Mouse (Mus musculus) stomach, embryonic 16.5 days (tissue): ENCODE data around the gene Pbx2. TPM values are rescaled to one million over a fixed set of nuclear protein-coding genes. Genes with fewer than 3 reads are reported as not detected.

Experiments used
- ATAC-seq: fragments of 200-750 bp; cut with Nextera tagmentation; 2 replicates; pipeline ENCODE4 v1.8.0; 2017; ENCODE audit warnings: moderate number of reproducible peaks, moderate TSS enrichment; ENCODE audit not compliant: insufficient read depth, low FRiP score
- H3K27ac ChIP-seq: fragments of 300-500 bp; sonication (generic); 2 replicates; pipeline ENCODE4 v1.5.1; 2014; ENCODE audit warnings: low read length
- H3K27me3 ChIP-seq: fragments of 300-500 bp; sonication (generic); 2 replicates; pipeline ENCODE4 v1.6.1; 2014; ENCODE audit warnings: low read length, control low read depth, mixed read lengths; ENCODE audit not compliant: control insufficient read depth, insufficient read depth
- H3K36me3 ChIP-seq: fragments of 300-500 bp; sonication (generic); 2 replicates; pipeline ENCODE4 v1.6.1; 2014; ENCODE audit warnings: low read length; ENCODE audit not compliant: control insufficient read depth, insufficient read depth
- H3K4me1 ChIP-seq: fragments of 300-500 bp; sonication (generic); 2 replicates; pipeline ENCODE4 v1.6.1; 2014; ENCODE audit warnings: low read length, control low read depth, mixed read lengths; ENCODE audit not compliant: control insufficient read depth, insufficient read depth
- H3K4me2 ChIP-seq: fragments of 300-500 bp; sonication (generic); 2 replicates; pipeline ENCODE4 v1.6.1; 2014; ENCODE audit warnings: low read depth, low read length, mixed read lengths
- H3K4me3 ChIP-seq: fragments of 300-500 bp; sonication (generic); replicated peaks from 2 replicates; pipeline ENCODE4 v1.5.1; 2014; ENCODE audit warnings: mild to moderate bottlenecking, low read length
- H3K9ac ChIP-seq: fragments of 300-500 bp; sonication (generic); 2 replicates; pipeline ENCODE4 v1.6.1; 2014; ENCODE audit warnings: low read length
- H3K9me3 ChIP-seq: fragments of 300-500 bp; sonication (generic); replicated peaks from 2 replicates; pipeline ENCODE4 v1.6.1; 2016; ENCODE audit warnings: low read length, control low read depth; ENCODE audit not compliant: control insufficient read depth
- WGBS: fragments of 180-500 bp; shearing (Covaris S2); extraction: QIAGEN DNeasy Blood & Tissue Kit; methylation state at CpG from one replicate; pipeline ENCODE4 v1.1.7; 2014; 5-methylcytosine and 5-hydroxymethylcytosine counted together
- polyA plus RNA-seq: library from polyadenylated mRNA; unstranded; fragments of >200 nt; fragmentation: Nextera tagmentation; extraction: Ambion mirVana; gene quantifications from 2 replicates; pipeline ENCODE4 v1.2.1, GENCODE M21; 2015

Gene Pbx2
- polyA plus RNA-seq, 1 experiment from 2014 or later = 6.8 TPM

DNA sequence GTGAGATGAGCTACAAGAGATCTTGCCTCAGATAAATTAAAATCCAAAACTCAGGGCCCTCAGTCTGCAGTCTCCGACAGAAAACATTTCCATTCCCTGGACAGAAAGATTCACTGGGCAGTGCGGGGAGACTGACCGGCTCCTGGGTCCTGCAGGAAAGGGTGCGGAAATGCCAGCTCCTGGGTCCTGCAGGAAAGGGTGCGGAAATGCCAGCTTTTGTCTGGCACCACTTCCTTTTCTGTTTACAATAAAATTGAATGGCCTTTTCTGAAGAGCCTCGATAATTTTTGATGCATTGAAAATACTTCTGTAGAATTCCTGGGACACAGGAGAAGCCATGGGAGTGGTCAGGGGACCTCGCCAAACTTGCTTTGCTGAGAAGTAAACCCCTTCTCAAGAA is 31.9 kb upstream of the Pbx2 start:
- Histone ChIP-seq H3K36me3 (no peaks in the 10 kb centered on the region), H3K27me3 (no peaks in the 10 kb centered on the region), H3K9ac (no peak overlapping the region), H3K27ac (no peak overlapping the region), H3K9me3 (no peaks in the 10 kb centered on the region), H3K4me1 (peaks cover 3% of the 10 kb centered on the region), H3K4me3 (no peak overlapping the region), H3K4me2 (no peak overlapping the region)
- no peak for ATAC-seq
- WGBS = 72% methylated on average over 7 of the region's 7 CpGs

- Histone ChIP-seq H3K36me3 (no peaks in the 10 kb centered on the region), H3K4me2 (no peak overlapping the region), H3K9me3 (no peaks in the 10 kb centered on the region), H3K27me3 (no peaks in the 10 kb centered on the region), H3K27ac (no peak overlapping the region), H3K4me1 (peaks cover 10% of the 10 kb centered on the region), H3K9ac (no peak overlapping the region), H3K4me3 (no peak overlapping the region)
- WGBS = 24% methylated on average over 15 of the region's 15 CpGs
- 0 out of 2 replicates have a peak, but pooled peaks have one; percentile 41 for ATAC-seq
These were observed 31.2 kb upstream of the Pbx2 start for GRCm38 (mm10) chr17:34559895-34560294.

DNA sequence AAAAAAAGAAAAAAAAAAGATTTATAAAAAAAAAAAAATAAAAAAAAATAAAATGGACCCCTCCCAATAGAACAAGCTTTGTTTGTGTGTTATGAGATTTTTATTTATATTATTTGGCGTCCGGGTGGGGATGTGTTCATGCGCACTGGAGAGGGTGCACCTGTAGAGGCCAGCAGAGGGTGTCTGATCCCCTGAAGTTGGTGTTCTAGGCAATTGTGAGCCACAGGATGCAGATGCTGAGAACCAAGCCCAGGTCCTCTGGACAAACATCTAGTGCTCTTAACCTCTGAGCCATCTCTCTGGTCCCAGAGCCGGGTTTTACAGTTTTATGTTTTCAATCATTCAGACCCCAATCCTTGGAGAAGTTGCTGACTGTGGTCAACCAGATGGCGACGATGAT is 30.6 kb upstream of the Pbx2 start:
- no peaks in the 10 kb centered on the region for H3K9me3 ChIP-seq
- H3K36me3 ChIP-seq = no peaks in the 10 kb centered on the region
- peaks cover 10% of the 10 kb centered on the region for H3K4me1 ChIP-seq
- no peak overlapping the region for H3K4me3 ChIP-seq
- no peak overlapping the region for H3K9ac ChIP-seq
- WGBS = 86% methylated on average over 6 of the region's 6 CpGs
- no peak overlapping the region for H3K27ac ChIP-seq
- no peak overlapping the region for H3K4me2 ChIP-seq
- ATAC-seq = no peak
- no peaks in the 10 kb centered on the region for H3K27me3 ChIP-seq

GRCm38 (mm10) chr17:34561200-34561599 is 29.9 kb upstream of the Pbx2 start:
- Histone ChIP-seq H3K27me3 (no peaks in the 10 kb centered on the region), H3K27ac (peak overlapping the region; percentile 25; the same call in 1 of the 2 replicates), H3K4me2 (no peak overlapping the region), H3K36me3 (no peaks in the 10 kb centered on the region), H3K9me3 (no peaks in the 10 kb centered on the region), H3K9ac (no peak overlapping the region), H3K4me1 (peaks cover 10% of the 10 kb centered on the region), H3K4me3 (no peak overlapping the region)
- ATAC-seq = no peak
- WGBS = 50% methylated on average over 7 of the region's 8 CpGs

DNA sequence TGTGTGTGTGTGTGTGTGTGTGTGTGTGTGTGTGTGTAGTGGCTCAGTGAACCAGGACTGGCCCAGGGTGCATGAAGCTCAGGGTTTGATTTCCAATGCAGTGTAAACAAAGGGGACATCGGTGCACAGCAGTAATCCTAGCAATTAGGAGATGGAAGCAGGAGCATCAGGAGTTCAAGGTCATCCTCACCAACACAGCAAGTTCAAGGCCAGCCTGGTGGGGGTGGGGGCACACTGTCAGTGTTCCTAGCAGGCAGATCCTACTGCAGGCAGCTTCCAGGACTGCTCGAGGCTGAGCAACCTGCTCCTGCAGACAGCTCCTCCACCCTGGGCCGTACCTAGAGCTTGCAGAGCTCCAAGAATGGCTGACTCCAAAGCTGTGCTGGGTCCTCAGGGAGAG is 28.5 kb upstream of the Pbx2 start:
- Histone ChIP-seq H3K27me3 (no peaks in the 10 kb centered on the region), H3K9ac (no peak overlapping the region), H3K36me3 (no peaks in the 10 kb centered on the region), H3K4me2 (no peak overlapping the region), H3K9me3 (no peaks in the 10 kb centered on the region), H3K4me1 (peaks cover 10% of the 10 kb centered on the region), H3K27ac (no peak overlapping the region), H3K4me3 (no peak overlapping the region)
- 41% methylated on average over 3 of the region's 3 CpGs for WGBS
- ATAC-seq = no peak

GRCm38 (mm10) chr17:34563354-34563753 is 27.7 kb upstream of the Pbx2 start:
- Histone ChIP-seq H3K9me3 (no peaks in the 10 kb centered on the region), H3K9ac (no peak overlapping the region), H3K36me3 (no peaks in the 10 kb centered on the region), H3K4me2 (no peak overlapping the region), H3K27ac (no peak overlapping the region), H3K27me3 (no peaks in the 10 kb centered on the region), H3K4me3 (no peak overlapping the region), H3K4me1 (peaks cover 10% of the 10 kb centered on the region)
- WGBS = 70% methylated on average over 11 of the region's 11 CpGs
- no peak for ATAC-seq

DNA sequence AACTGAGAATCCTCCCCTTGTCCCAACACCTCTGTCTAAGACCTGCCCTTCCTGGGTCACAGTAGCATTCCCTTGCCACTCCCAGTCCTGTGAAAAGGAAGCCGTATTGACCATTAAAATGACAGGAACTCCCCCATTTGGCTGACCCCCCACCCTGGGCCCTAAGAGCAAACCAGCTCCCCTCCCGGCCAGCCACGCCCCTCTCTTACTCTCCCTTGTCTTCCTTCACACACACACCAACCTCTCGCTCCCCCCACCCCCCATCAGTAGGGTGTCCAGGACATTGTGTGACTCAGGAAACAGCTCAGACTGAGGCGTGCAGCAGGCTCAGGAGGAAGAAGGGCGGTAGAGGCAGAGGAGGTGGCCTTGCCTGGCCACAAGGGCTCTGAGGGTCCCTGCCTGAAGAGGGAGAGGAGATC is 27.1 kb upstream of the Pbx2 start, which contains the start of gene Notch4:
TSS of gene Notch4 (plus strand) at position 266 of the 419 bp plus-strand sequence.
- H3K36me3 ChIP-seq = no peaks in the 10 kb centered on the region
- peak within 1 kb of the TSS; percentile 14 for H3K4me3 ChIP-seq
- H3K9ac ChIP-seq = peak within 1 kb of the TSS; percentile 46
- WGBS = 6% methylated on average over 6 of the region's 6 CpGs
- H3K4me2 ChIP-seq = peak within 1 kb of the TSS; percentile 22
- H3K9me3 ChIP-seq = no peaks in the 10 kb centered on the region
- peak; percentile 79; the same call in 1 of the 2 replicates for ATAC-seq
- peaks cover 10% of the 10 kb centered on the region for H3K4me1 ChIP-seq
- peak within 1 kb of the TSS; percentile 71 for H3K27ac ChIP-seq
- no peaks in the 10 kb centered on the region for H3K27me3 ChIP-seq

DNA sequence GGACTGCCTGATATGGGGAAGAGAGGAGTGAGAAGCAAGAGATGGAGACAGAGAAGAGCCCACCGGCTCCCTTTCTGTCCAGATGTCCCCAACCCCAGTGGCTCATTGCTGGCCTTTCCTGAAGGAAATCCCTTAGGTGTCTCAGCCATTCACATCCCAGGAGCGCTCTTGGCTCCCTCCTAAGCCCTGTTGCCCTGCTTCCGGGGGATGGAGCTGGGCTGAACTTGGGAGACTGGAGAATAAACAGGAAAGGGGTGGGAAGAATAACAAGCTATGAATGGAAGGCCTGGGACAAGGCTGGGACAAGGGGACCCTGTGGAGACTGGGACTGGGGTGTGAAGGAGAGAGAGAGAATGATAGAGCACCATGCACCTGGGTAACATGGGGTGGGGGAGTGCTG is 26.3 kb upstream of the Pbx2 start:
- Histone ChIP-seq H3K27me3 (no peaks in the 10 kb centered on the region), H3K27ac (peak overlapping the region; percentile 71), H3K4me3 (peak overlapping the region; percentile 14), H3K9ac (peak overlapping the region; percentile 46; the same call in 1 of the 2 replicates), H3K4me1 (peaks cover 10% of the 10 kb centered on the region), H3K4me2 (peak overlapping the region; percentile 22), H3K36me3 (no peaks in the 10 kb centered on the region), H3K9me3 (no peaks in the 10 kb centered on the region)
- WGBS = 34% methylated on average over 3 of the region's 3 CpGs
- no peak for ATAC-seq

GRCm38 (mm10) chr17:34567311-34567710 is 23.8 kb upstream of the Pbx2 start:
- Histone ChIP-seq H3K4me2 (no peak overlapping the region), H3K27me3 (no peaks in the 10 kb centered on the region), H3K27ac (no peak overlapping the region), H3K9me3 (no peaks in the 10 kb centered on the region), H3K36me3 (no peaks in the 10 kb centered on the region), H3K4me1 (peaks cover 10% of the 10 kb centered on the region), H3K9ac (no peak overlapping the region), H3K4me3 (no peak overlapping the region)
- WGBS = 70% methylated on average over 9 of the region's 9 CpGs
- ATAC-seq = no peak
